Mouse (Mus musculus): ENCODE measurements around the gene N4bp2l1. TPM values are rescaled to one million over a fixed set of nuclear protein-coding genes. Genes with fewer than 3 reads are reported as not detected.

Gene N4bp2l1
- total RNA-seq, 4 experiments from 2014 or later: 2.9 to 5.8 (median 3.2) TPM

GRCm38 (mm10) chr5:150566971-150567370, 30.0 kb downstream of the N4bp2l1 start:
- DNase-seq (ENCODE audit: low spot score): no peak

GRCm38 (mm10) chr5:150566226-150566625, 30.8 kb downstream of the N4bp2l1 start:
- no peak for DNase-seq (ENCODE audit: low spot score)

- no peak for DNase-seq (ENCODE audit: low spot score)
Measured at GRCm38 (mm10) chr5:150564426-150564825, 32.6 kb downstream of the N4bp2l1 start.

- DNase-seq (ENCODE audit: low spot score): no peak
Measured at GRCm38 (mm10) chr5:150561783-150562182, 35.2 kb downstream of the N4bp2l1 start.

- DNase-seq (ENCODE audit: low spot score): no peak
Measured at GRCm38 (mm10) chr5:150561376-150561775, 35.6 kb downstream of the N4bp2l1 start.

- no peak for DNase-seq (ENCODE audit: low spot score)
Measured at GRCm38 (mm10) chr5:150560851-150561250, 36.1 kb downstream of the N4bp2l1 start.

GRCm38 (mm10) chr5:150559519-150560103, 37.4 kb downstream of the N4bp2l1 start:
- no peak for DNase-seq (ENCODE audit: low spot score)

GRCm38 (mm10) chr5:150551637-150552036, 45.4 kb downstream of the N4bp2l1 start:
- no peak for DNase-seq (ENCODE audit: low spot score)

- DNase-seq (ENCODE audit: low spot score): no peak
Measured at GRCm38 (mm10) chr5:150543184-150543583, 53.8 kb downstream of the N4bp2l1 start.

- DNase-seq (ENCODE audit: low spot score): no peak
Measured at GRCm38 (mm10) chr5:150541302-150541701, 55.7 kb downstream of the N4bp2l1 start.

- no peak for DNase-seq (ENCODE audit: low spot score)
Measured at GRCm38 (mm10) chr5:150525239-150525638, 71.7 kb downstream of the N4bp2l1 start.

- no peak for DNase-seq (ENCODE audit: low spot score)
Measured at GRCm38 (mm10) chr5:150522867-150523234, 74.1 kb downstream of the N4bp2l1 start.

GRCm38 (mm10) chr5:150521937-150522866, 74.8 kb downstream of the N4bp2l1 start, which contains the start of gene Brca2:
Gene Brca2 (plus strand): TSS chr5:150522630.
- DNase-seq (ENCODE audit: low spot score): peak; percentile 88

Other genes starting within 250 kb of the N4bp2l1 start
- not detected for gene Zar1l, start 79.0 kb downstream of the N4bp2l1 start, total RNA-seq (2022)
- 1 to 10 TPM; 1.4 to 3.1 (median 2.1) TPM for gene Brca2, start 74.6 kb downstream of the N4bp2l1 start, total RNA-seq (2022)
- 10 to 100 TPM; 35.4 to 48.9 (median 41.5) TPM for gene N4bp2l2, start 69.0 kb upstream of the N4bp2l1 start, total RNA-seq (2022)
- 10 to 100 TPM; 14.3 to 18.4 (median 15.0) TPM for gene Pds5b, start 76.6 kb upstream of the N4bp2l1 start, total RNA-seq (2022)